Mouse (Mus musculus) stomach, postnatal 0 days (tissue): ENCODE results near the gene Otos.

Experiments
- CTCF ChIP-seq: IDR thresholded peaks from 2 replicates; pipeline ENCODE4 v1.5.1; 2016; ENCODE audit warnings: antibody characterized with exemption, low read depth, mild to moderate bottlenecking, moderate library complexity
- EP300 ChIP-seq: optimal IDR thresholded peaks from 2 replicates; pipeline ENCODE3; 2016; ENCODE audit warnings: antibody characterized with exemption

DNA sequence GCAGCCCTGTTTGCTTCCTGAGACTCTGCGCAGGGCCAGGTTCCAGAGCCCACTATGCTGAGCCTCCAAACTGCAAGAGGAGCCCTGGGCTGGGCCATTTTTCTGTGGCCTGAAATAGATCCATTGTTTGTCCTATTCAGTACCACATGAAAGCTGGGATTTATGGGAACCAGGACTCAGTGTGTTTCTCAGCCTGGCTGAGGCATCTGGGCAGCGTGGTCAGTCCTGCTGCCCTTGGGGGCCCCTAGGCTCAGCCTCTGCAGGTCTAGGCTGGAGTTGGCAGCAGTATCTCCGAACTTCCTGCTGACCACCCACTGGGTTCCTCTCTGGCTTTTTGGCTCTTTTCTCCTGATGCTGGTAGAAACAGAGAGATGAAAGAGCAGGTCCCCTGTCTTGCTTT, 2.8 kb upstream of the Otos start:
- no peak for TF ChIP-seq CTCF
- TF ChIP-seq EP300: no peak
